Mouse (Mus musculus): ENCODE data around the gene Rnf157. TPM values are rescaled to one million over a fixed set of nuclear protein-coding genes. Genes with fewer than 3 reads are reported as not detected.

Gene Rnf157
- polyA plus RNA-seq, 1 experiment from 2014 or later: 37.4 TPM

DNA sequence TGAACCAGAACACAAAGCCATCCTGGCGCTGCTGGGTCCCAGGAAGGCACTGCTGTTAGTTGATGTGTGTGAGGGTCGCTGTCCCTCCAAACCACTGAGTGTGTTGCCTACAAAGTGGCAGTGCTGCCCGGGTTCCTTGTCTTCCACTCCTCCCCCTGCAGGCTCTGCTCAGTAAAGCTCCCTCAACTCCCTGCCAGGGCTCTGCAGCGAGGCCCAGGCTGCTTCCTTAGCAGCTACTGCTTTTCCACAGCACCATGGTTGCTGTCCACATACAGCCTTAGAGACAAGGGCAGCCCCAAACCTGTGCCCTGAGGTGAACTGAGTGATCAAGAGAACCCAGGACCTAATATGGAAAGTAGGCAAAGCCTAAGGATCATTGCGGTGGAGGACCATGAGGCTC, 125.5 kb downstream of the Rnf157 start:
- Histone ChIP-seq H3K4me2 (ENCODE audit: low read length) (no peak overlapping the region), H3K9ac (replicated peaks; ENCODE audit: low read depth, low read length) (no peak overlapping the region), H3K9me3 (ENCODE audit: control insufficient read depth, low read length) (no peaks in the 10 kb centered on the region), H3K4me3 (replicated peaks; ENCODE audit: low read length) (no peak overlapping the region), H3K27ac (ENCODE audit: low read length) (no peak overlapping the region), H3K4me1 (replicated peaks; ENCODE audit: control insufficient read depth, insufficient read depth, low read length) (peaks cover 3% of the 10 kb centered on the region), H3K36me3 (ENCODE audit: control insufficient read depth, insufficient read depth) (peaks cover 9% of the 10 kb centered on the region), H3K27me3 (replicated peaks; ENCODE audit: control insufficient read depth, insufficient read depth, low read length) (peaks cover 29% of the 10 kb centered on the region)
- WGBS: 79% methylated on average over 5 of the region's 5 CpGs
- no peak for ATAC-seq

Other genes starting within 250 kb of the Rnf157 start
- gene Fbf1, start 244.9 kb downstream of the Rnf157 start, polyA plus RNA-seq (2015; fragmentation: Nextera tagmentation; extraction: Ambion mirVana): 77.4 and 87.4 TPM in 2 replicates
- gene Ten1, start 214.2 kb downstream of the Rnf157 start, polyA plus RNA-seq (2015; fragmentation: Nextera tagmentation; extraction: Ambion mirVana): 69.9 and 92.8 TPM in 2 replicates
- 62.8 and 63.3 TPM in 2 replicates for gene Acox1, start 214.0 kb downstream of the Rnf157 start, polyA plus RNA-seq (2015; fragmentation: Nextera tagmentation; extraction: Ambion mirVana)
- gene Evpl, start 175.0 kb downstream of the Rnf157 start, polyA plus RNA-seq (2015; fragmentation: Nextera tagmentation; extraction: Ambion mirVana): 0.32 and 0.39 TPM in 2 replicates
- 64.1 and 72.0 TPM in 2 replicates for gene Srp68, start 138.8 kb downstream of the Rnf157 start, polyA plus RNA-seq (2015; fragmentation: Nextera tagmentation; extraction: Ambion mirVana)
- 0.10 and 0.14 TPM in 2 replicates for gene Galr2, start 132.1 kb downstream of the Rnf157 start, polyA plus RNA-seq (2015; fragmentation: Nextera tagmentation; extraction: Ambion mirVana)
- 114 and 116 TPM in 2 replicates for gene Exoc7, start 105.8 kb downstream of the Rnf157 start, polyA plus RNA-seq (2015; fragmentation: Nextera tagmentation; extraction: Ambion mirVana)
- 6.6 and 7.0 TPM in 2 replicates for gene Foxj1, start 77.6 kb downstream of the Rnf157 start, polyA plus RNA-seq (2015; fragmentation: Nextera tagmentation; extraction: Ambion mirVana)
- gene Ubald2, start 21.1 kb upstream of the Rnf157 start, polyA plus RNA-seq (2015; fragmentation: Nextera tagmentation; extraction: Ambion mirVana): 45.1 and 53.4 TPM in 2 replicates
- gene Qrich2, start 53.2 kb upstream of the Rnf157 start, polyA plus RNA-seq (2015; fragmentation: Nextera tagmentation; extraction: Ambion mirVana): 0.09 TPM in 1 of 2 replicates, not detected in the other
- 200 and 201 TPM in 2 replicates for gene Prpsap1, start 81.2 kb upstream of the Rnf157 start, polyA plus RNA-seq (2015; fragmentation: Nextera tagmentation; extraction: Ambion mirVana)
- gene Sphk1, start 117.9 kb upstream of the Rnf157 start, polyA plus RNA-seq (2015; fragmentation: Nextera tagmentation; extraction: Ambion mirVana): 2.9 and 3.3 TPM in 2 replicates
- 15.0 and 17.1 TPM in 2 replicates for gene Ube2o, start 168.4 kb upstream of the Rnf157 start, polyA plus RNA-seq (2015; fragmentation: Nextera tagmentation; extraction: Ambion mirVana)
- 0.27 TPM in 1 of 2 replicates, not detected in the other for gene Aanat, start 173.4 kb upstream of the Rnf157 start, polyA plus RNA-seq (2015; fragmentation: Nextera tagmentation; extraction: Ambion mirVana)
- 1.0 and 1.5 TPM in 2 replicates for gene Rhbdf2, start 214.0 kb upstream of the Rnf157 start, polyA plus RNA-seq (2015; fragmentation: Nextera tagmentation; extraction: Ambion mirVana)
- 2.9 and 3.2 TPM in 2 replicates for gene Prcd, start 240.5 kb upstream of the Rnf157 start, polyA plus RNA-seq (2015; fragmentation: Nextera tagmentation; extraction: Ambion mirVana)
- gene Cygb, start 241.3 kb upstream of the Rnf157 start, polyA plus RNA-seq (2015; fragmentation: Nextera tagmentation; extraction: Ambion mirVana): 16.6 TPM in 2 replicates

All from forebrain, embryonic 16.5 days (tissue).